Mouse (Mus musculus): ENCODE measurements at regions not wholly inside any gene's neighbourhood (a gene's known extent, or its start where the extent isn't known, plus 50 kb on each side); places are given as distances from the start of the nearest gene placed in this dataset.

DNA sequence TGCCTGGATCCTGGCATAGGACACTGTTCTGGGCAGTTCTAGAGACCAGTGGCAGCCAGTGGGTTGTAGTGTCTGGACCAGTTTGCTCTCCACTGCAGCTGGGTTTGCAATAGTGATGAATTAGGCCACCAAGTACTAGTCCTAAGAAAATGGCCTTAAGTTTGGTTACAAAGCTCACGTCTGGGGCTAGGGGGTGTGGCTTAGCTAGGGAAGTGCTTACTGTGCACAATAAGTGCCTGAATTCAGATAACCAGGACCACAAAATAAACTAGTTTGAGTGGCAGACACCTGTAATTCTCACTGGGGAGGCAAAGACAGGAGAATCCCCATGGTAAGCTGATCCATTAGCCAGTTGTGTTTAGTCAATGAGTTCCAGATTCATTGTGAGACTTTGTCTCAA, 59.3 kb upstream of the Atl2 start:
- in situ Hi-C loops (cut with MboI; ENCODE audit: low sequenced_read_pairs in 2 of 2, unreplicated experiment in 2 of 2): no loop called here
- DNase-seq (ENCODE audit: low read depth, low spot score): no peak

DNA sequence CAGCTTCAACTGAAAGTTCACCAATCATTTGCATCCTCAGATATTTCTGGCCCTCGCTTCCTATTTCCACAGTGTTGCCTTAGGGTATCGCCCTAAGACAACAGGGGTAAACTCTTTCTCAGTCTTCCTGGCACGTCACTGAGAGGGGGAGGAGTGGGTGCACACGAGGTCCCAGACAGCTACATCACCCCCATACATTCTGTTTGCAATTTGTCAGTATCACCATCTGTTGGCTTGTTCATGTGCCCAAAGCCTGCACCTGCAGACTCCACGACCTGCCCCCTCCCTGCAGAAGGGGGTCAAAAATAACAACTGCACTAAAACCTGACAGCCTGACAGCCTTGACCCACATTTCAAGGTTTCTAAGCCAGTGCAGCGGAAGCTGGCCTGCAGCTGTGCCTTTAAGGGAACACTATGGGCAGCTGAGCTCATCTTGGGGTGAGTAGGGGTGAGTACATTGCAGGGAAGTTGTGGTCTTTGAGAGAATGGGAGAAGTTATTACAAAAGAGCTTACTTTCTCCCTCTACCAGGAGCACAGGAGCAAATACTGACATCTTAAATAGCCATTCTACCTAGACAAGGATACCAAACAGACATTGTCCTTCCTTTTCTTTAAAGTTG, 58.8 kb upstream of the Atl2 start:
- Histone ChIP-seq H3K4me1 (ENCODE audit: control insufficient read depth in 2 of 2, insufficient read depth in 2 of 2, low read length in 2 of 2, poor library complexity in 1 of 2) (peaks cover 2 to 9% of the 10 kb centered on the region in 2 experiments; a peak in 2 of 4 replicates), H3K36me3 (ENCODE audit: control insufficient read depth, insufficient read depth, low read length, poor library complexity, severe bottlenecking) (no peaks in the 10 kb centered on the region), H3K9me3 (ENCODE audit: control insufficient read depth, insufficient read depth, low read depth, low read length) (no peaks in the 10 kb centered on the region), H3K27ac (ENCODE audit: insufficient read depth, low read depth, low read length, poor library complexity, severe bottlenecking) (no peak overlapping the region), H3K9ac (ENCODE audit: insufficient read depth, low read depth, low read length, poor library complexity, severe bottlenecking) (no peak overlapping the region), H3K4me3 (ENCODE audit: insufficient read depth in 1 of 2, low read depth in 1 of 2, low read length in 2 of 2, poor library complexity in 1 of 2, severe bottlenecking in 1 of 2) (no peak overlapping the region)
- TF ChIP-seq CHD2 (IDR thresholded peaks at IDR 0.05; ENCODE audit: low read depth, low read length) (no peak), HCFC1 (IDR thresholded peaks at IDR 0.05; ENCODE audit: borderline replicate concordance, insufficient read depth, low read length) (no peak), MAFK (IDR thresholded peaks at IDR 0.05; ENCODE audit: insufficient read depth, low read depth, low read length) (no peak), ZNF384 (IDR thresholded peaks at IDR 0.05; ENCODE audit: low read depth, low read length) (no peak)
- no peak for DNase-seq (ENCODE audit: low read depth, low spot score)
- in situ Hi-C loops (cut with MboI; ENCODE audit: low sequenced_read_pairs in 2 of 2, unreplicated experiment in 2 of 2): no loop called here

More for the DNA sequence above, 59.3 kb upstream of the Atl2 start:
- no peak for TF ChIP-seq ZNF384 (IDR thresholded peaks at IDR 0.05; ENCODE audit: low read depth, low read length)
- TF ChIP-seq ZC3H11A (IDR thresholded peaks at IDR 0.05; ENCODE audit: borderline replicate concordance, low read depth, low read length): no peak
- TF ChIP-seq CHD2 (IDR thresholded peaks at IDR 0.05; ENCODE audit: low read depth, low read length): no peak
- no peak for TF ChIP-seq MAFK (IDR thresholded peaks at IDR 0.05; ENCODE audit: insufficient read depth, low read depth, low read length)
- TF ChIP-seq HCFC1 (IDR thresholded peaks at IDR 0.05; ENCODE audit: borderline replicate concordance, insufficient read depth, low read length): no peak
- no peaks in the 10 kb centered on the region for H3K36me3 ChIP-seq (ENCODE audit: control insufficient read depth, insufficient read depth, low read length, poor library complexity, severe bottlenecking)
- H3K27ac ChIP-seq (ENCODE audit: insufficient read depth, low read depth, low read length, poor library complexity, severe bottlenecking): no peak overlapping the region
- no peaks in the 10 kb centered on the region for H3K9me3 ChIP-seq (ENCODE audit: control insufficient read depth, insufficient read depth, low read depth, low read length)
- H3K9ac ChIP-seq (ENCODE audit: insufficient read depth, low read depth, low read length, poor library complexity, severe bottlenecking): no peak overlapping the region
- no peak overlapping the region for H3K4me3 ChIP-seq (ENCODE audit: insufficient read depth in 1 of 2, low read depth in 1 of 2, low read length in 2 of 2, poor library complexity in 1 of 2, severe bottlenecking in 1 of 2)
- H3K4me1 ChIP-seq (ENCODE audit: control insufficient read depth in 2 of 2, insufficient read depth in 2 of 2, low read length in 2 of 2, poor library complexity in 1 of 2): peaks cover 2 to 13% of the 10 kb centered on the region in 2 experiments; a peak in 2 of 4 replicates

DNA sequence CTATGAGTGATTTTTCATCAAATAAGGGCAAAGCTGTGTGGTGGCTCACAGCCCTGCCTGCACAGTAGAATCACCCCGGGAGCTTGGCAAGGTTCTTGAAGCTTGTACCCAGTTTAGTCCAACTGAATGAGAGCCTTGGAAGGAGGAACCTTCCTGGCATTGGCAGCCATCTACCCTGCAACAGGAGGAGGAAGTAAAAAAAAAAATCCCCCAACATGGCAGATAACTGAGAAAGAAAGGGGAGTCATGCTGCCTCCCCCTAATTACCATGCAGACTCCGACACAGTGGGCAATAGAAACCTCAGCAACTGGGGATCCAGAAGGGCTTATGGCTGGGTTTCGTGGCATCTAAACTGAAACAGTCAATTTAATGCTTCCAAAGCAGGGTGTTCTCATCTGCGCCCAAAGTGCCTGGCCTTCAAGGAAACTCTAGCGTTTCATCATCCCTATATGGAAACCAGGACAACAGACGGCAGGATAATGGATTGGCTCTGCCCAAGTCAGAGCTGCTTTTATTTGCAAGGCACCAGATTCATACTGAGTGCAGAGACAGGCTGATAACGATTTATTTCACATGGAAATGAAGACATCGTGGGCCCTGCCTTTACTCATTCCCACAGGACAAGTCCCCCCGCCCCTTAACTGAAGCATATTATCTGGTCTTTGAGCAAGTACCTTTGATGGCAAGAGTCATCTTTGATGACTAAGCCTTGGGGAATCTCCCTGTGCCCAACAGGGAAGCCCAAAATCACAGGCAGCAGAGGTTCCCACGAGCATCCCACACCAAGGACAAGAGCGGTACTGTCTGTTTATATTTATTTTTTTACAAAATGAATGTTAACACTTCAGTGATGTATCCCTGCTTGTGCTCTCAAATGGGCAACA, 52.9 kb upstream of the Atl2 start:
- Histone ChIP-seq H3K36me3 (ENCODE audit: control insufficient read depth, insufficient read depth, low read length, poor library complexity, severe bottlenecking) (no peaks in the 10 kb centered on the region), H3K4me1 (ENCODE audit: control insufficient read depth in 2 of 2, insufficient read depth in 2 of 2, low read length in 2 of 2, poor library complexity in 1 of 2) (peaks cover 4 to 19% of the 10 kb centered on the region in 2 experiments; a peak in 3 of 4 replicates), H3K27ac (ENCODE audit: insufficient read depth, low read depth, low read length, poor library complexity, severe bottlenecking) (no peak overlapping the region), H3K9me3 (ENCODE audit: control insufficient read depth, insufficient read depth, low read depth, low read length) (no peaks in the 10 kb centered on the region), H3K9ac (ENCODE audit: insufficient read depth, low read depth, low read length, poor library complexity, severe bottlenecking) (no peak overlapping the region), H3K4me3 (ENCODE audit: insufficient read depth in 1 of 2, low read depth in 1 of 2, low read length in 2 of 2, poor library complexity in 1 of 2, severe bottlenecking in 1 of 2) (no peak overlapping the region)
- no peak for DNase-seq (ENCODE audit: low read depth, low spot score)
- in situ Hi-C loops (cut with MboI; ENCODE audit: low sequenced_read_pairs in 2 of 2, unreplicated experiment in 2 of 2): no loop called here
- TF ChIP-seq ZNF384 (IDR thresholded peaks at IDR 0.05; ENCODE audit: low read depth, low read length) (no peak), HCFC1 (IDR thresholded peaks at IDR 0.05; ENCODE audit: borderline replicate concordance, insufficient read depth, low read length) (no peak), ZC3H11A (IDR thresholded peaks at IDR 0.05; ENCODE audit: borderline replicate concordance, low read depth, low read length) (no peak), CHD2 (IDR thresholded peaks at IDR 0.05; ENCODE audit: low read depth, low read length) (no peak), MAFK (IDR thresholded peaks at IDR 0.05; ENCODE audit: insufficient read depth, low read depth, low read length) (no peak)
